Mouse (Mus musculus) natural killer cell, adult 2 months (primary cell): ENCODE measurements at regions not wholly inside any gene's neighbourhood (a gene's known extent, or its start where the extent isn't known, plus 50 kb on each side); places are given as distances from the start of the nearest gene placed in this dataset.

ENCODE experiments used
- DNase-seq, 2 experiments: peaks; one replicate each; pipeline ENCODE4 v3.0.0; 2022; ENCODE audit warnings: low spot score in 2 of 2

DNA sequence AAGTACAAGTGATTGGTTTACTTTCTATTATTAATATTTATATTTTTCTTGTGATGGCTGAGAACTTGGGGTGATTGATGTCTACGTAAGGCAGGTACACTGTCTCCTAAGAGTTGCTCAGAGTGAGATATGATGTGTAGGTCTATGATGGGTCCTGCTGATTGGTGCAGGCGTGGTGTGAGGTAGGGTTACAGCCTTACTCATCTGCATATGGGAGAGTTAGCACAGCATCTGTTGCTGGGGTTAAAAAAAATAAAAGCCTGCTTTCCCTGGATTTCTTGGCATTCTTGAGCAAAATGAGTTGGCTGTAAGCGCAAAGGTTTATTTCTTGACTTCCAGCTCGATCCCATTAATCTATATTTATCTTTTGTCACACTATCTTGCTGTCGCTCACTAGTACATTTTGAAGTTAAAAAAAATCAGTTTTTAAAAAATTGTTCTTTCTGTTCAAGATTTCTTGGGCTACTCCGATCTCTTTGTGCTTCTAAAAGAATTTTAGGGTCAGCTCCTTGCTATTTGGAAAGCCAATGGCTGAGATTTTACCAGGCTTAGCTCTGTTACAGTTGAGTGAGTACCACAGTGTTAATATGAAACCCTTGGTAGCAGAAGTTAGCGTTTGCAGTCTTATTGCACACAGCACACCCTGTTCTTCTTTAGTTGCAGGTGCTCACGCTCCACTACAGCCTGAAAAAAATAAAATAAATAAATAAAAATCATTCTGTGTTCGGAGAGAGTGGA lies 482.0 kb downstream of the Plekhb2 start:
- no peak for DNase-seq

DNA sequence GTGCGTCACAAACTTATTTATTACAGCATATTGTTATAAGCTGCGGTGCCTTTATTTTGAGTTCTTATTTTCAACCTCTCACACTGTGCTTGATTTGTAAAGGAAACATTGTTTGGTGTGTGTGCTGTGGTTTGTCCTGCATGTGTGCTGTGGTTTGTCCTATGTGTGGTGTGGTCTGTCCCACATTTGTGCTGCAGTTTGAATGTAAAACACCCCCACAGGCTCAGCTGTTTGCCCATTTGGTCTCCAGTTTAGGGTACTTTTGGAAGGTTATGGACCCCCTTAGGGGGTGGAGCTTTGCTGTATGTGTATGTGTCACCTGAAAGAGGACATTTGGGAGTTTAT lies 482.5 kb downstream of the Plekhb2 start:
- no peak for DNase-seq

DNA sequence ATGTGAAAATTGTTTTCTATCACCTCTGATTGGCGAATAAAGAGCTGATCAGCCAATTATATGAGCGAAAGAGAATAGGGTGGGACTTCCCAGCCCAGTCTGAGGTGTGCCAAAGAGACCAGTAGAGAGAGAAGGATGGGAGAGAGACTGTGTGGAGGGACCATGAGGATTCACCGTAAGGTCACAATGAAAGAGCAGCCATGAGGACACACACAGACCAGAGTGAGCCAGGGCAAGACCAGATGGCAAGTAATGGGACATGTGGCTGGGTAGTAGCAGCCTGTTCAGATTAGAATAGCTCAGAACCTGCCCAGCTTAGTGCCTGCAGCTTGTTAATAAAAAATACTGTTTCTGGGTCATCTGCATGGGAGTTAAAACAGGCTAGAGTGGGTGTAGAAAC lies 487.9 kb downstream of the Plekhb2 start:
- no peak for DNase-seq

DNA sequence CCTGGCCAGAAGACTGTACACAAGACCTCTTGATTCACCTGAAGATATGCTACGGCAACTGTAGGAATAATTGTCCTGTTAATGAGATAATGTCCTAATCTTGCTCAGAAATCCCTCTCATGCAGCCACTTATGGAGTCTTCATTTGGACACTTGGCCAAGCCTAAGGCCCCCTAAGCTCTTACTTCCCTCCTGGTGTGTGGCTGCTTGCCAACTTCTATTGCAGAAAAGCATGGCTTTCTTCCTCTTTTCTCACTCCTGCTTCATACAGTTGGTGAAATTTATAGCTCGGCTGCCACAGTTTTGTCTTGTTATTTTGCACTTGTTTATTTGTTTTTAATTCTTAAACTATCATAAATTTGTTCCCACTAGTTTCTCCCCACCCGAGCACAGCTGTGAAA lies 488.4 kb downstream of the Plekhb2 start:
- no peak for DNase-seq

DNA sequence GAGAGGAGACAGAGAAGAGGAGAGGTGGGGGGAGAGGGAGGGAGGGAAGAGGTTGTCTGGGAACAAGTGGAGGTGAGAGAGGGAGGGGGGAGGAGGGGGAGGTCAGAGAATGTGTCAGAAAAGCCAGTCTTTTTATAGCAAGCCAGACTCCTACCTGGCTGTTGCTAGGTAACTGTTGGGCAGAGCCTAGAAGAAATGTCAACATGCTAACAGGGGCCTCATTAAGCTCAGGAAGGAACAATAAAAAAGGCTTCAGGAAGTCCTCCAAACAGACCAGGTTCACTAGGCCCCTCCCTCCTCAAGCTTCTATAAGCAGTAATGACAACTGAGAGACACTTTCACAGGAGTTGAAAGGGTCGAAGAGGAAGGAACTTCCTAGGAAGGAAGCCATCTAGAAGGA lies 494.8 kb downstream of the Plekhb2 start:
- no peak for DNase-seq

DNA sequence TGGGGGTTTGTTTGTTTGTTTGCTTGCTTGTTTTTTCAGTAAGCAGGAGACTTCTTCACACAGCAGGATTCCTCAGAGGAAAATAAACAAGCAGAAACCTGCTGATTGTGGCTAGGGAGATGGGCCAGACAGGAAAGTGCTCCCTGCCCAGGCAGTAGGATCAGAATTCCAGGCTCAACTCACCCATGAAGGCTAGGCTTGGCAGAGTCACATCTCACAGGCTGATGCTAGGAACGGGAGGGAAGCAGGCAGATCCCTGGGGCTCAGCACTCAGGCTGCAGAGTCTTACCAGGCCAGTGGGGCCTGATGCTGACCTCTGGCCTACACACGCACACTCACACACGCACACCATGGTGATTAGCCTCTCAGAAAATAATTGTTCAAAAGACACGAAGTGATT lies 498.5 kb downstream of the Plekhb2 start:
- DNase-seq = no peak

DNA sequence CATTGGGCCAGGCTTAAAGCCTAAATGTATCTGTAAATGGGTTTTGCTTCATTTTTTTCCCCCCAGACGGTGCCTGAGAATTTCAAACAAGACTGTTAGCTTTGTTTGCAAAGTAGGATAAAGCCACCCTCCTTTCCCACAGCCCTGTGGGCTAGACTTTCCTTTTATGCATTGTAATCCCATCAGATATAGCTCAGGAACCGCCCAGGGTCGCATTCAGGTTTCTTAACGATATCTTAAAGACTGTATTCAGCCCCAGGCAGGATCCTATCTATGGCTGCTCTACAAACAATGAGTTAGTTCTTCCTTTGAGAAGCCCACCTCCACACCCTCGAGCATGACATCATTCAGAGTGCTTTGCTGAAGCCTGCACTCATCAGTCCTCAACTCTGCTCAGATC lies 509.2 kb downstream of the Plekhb2 start:
- no peak for DNase-seq

DNA sequence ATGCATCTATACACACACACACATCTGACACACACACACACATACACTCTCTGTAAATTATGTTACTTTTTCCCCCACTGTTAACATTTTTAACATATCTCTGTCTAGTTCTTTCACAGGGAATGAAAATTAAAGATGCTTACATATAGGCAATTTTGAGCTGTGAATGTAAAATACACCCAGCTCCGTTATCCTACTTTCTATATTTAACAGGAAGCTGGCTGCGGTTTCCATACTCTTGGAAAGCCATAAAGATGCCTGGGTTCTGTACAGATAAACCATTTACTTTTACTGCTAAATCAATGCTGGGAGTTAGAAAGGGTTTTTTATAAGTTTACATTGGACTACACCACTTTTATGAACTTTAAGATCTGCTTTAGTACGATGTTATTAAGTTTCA lies 511.7 kb downstream of the Plekhb2 start:
- DNase-seq = no peak

DNA sequence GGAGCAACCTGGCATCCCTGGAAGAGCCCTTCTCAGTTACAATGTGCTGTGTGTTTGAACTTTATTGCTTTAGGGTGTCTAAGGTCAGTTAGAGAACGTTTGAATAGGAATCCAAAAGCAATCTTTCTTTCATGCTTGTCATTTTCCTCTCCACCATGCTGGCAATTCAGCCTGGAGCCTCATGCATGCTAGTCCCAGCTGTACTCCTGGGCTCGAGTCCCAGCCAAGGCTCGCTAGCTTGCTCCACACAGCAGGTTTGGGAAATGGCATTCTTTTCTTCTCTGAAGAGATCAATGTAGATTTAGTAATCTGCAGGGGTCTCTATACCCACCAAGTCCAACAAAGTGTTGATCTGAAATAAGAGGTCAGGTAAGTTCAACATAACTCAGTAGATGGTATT lies 513.1 kb downstream of the Plekhb2 start:
- DNase-seq = no peak

DNA sequence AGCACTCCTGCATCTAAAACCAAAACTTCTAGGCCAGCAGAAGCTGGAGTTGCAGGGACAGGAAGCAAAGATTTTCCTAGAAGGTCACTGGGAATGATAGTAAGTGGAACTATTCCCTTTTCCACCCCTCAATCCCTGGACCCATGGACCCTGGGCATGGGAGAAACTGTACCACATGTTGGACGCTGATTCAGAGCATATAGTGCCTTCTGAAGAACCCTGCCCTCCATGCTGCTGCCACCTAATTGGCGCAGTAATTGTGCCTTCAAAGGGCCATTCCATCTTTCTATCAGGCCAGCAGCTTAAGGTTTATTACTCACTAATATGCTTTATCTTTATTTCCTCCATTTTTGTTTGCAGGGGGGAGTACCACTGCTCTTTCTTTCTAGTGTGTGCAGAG lies 516.8 kb downstream of the Plekhb2 start:
- no peak for DNase-seq

DNA sequence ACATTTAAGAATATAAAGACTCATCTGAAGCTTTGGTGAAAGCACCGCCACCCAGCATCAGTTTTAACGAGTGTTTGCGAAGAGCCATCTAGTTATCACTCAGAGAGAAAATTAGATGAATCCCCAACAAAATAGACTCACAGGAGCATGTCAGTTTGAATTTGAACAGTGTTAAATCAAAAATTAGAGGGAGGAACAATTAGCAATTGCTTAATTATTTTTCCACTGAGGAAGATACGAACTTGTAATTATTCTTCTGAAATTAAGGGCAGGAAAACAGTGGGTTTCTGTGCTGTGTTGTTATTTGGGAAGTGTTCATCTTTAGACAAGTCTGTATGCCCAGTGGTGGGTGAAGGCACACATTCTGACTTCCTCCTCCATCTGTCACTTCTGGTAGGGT lies 523.0 kb downstream of the Plekhb2 start:
- DNase-seq = no peak

DNA sequence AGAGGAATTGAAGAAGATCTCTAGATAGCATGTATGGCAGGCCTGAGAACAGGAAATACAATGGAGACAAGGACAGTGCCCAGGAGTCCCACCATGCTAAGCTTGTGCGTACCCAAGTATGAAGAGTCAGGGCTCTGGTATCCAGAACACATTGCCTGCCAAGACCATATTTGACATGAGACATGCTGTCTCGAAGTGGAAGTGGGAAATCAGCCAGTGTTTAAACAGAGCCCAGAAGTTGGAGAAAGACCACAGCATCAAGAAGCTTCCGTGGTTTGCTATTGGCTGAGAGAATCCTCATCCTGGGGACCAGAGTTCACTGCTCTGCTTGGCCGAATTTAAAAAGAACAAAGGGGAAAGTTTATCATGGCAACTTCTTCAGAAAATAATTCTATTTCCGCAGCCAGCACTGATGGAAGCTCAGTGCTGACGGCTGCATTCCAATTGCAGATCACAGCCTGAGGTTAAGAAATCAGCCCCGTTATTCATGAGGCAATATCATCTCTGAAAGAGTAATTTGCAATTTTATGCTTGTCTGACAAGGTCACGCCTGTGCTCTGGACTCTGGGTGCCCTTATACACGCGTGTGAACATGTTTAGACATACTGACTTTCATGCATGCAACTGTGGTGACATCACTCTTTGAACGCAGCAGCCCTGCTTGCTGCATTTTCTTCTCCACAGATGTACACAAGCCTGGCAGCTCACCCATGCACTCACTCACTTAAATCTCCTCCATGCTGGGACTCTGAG lies 531.0 kb downstream of the Plekhb2 start:
- DNase-seq = no peak

DNA sequence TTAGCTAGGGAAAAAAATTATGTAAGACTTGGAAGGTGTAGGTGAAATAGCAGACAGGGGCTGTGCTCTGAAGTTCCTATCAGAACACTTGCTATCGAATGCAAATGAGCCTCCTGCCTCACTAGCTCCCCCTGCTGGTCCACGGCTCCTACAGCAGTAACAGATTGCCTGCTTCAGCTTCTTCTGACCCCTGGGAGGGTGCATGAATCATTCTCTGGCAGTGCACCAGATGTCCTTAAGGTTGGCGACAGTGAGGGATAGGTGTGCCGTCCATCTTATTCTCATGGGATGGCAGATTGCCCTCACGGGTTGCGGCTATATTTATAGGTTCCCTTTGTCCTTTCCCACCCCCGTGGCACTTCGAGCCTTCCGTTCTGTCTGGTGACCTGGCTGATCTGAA lies 535.7 kb downstream of the Plekhb2 start:
- DNase-seq = peak in 1 of 2 experiments; percentile 54

DNA sequence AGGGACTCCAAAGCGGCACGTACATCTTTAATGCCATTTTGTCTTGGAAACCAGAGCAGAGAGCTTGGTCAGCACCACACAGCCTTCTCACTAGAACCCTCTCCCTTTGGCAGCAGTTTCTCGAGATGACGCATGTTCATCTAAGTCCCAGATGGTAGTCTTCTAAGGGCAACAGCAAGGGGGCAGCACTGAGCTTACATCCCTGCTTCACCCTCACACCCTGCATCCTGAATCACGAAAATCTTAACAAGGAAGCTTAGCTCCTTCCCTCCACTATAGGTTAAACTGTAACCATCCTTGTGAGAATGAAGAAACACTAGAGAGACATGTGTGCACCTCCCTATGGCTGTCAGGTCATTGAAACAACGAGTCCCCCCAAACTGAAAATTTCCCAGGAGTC lies 538.4 kb downstream of the Plekhb2 start:
- DNase-seq = peak in 1 of 2 experiments; percentile 12

DNA sequence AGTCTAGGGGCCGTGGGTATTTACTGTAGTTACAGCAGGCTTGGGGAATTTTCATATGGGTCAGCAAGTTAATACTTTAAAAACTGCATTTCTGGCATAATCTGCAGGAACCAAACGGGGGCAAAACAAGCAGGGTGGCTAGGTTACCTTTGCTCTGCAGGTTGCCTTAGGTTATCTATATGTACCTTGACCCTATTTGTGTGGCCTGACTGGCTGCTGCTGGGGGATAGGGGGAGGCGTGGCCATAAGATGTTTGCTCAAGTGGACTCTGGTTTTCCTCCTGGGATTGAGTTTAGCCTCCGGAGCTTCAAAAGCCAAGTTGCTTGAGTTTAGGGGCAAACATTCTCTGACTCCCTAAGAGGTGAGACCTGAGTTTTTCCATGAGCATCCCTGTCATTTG lies 540.6 kb downstream of the Plekhb2 start:
- DNase-seq = no peak

DNA sequence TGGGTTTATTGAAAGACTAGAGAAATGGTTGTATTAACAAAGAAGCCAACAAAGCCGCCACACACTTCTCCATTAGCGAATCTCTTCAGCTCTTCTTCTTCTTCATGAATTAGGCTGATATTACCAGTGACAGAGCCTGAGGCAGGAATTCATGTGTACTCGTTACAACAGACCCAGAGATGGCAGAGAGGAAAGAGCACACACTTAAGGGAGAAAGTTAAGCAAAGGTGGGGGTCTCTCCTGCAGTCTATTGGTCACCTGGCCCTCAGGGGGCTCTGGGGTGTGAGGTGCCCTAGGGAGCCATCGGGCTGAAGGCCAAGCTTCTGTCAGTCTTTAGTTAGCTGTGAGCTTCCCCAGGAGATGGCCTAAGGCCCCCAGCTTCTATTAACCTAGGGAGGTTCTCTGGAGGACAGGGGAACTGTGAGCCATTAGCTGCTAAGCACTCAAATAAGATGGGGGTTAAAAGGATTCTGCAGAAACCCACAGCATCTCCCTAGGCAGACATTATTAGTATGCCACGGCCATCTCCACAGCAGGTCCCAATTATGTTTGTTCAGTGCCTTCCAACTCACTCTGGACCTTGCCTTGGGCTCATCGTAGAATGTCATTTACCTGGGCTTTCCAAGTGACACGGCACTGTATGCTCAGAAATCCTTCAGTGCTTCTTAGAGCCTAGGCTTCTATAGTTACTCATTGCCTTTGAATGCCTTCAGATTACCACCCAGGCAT lies 541.2 kb downstream of the Plekhb2 start:
- DNase-seq = no peak

DNA sequence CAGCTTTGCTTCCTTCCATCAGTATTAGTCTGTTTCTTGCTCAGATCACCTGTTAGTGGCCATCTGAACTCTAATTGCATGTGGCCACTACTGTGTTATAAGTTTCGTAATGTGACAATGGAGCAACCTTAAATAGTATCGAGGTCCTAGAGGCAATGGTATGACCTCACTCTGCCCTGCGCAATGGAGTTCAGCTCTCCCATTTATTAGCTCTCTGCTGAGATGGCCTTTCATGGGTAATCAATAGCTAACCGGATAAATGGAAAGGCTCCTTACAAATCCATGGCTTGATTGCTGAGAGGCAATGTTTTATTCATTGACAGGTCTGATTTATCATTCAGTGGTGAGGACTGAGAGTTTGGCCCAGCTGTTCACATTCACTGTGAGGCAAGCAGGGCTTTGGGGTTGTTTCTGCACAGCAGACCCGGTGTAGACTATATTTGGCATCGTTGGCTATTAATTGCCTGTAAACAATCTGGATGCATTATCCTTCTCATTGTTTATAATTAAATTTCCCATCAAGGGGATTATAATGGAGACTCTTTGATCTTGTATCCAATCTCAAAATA lies 543.9 kb downstream of the Plekhb2 start:
- DNase-seq = no peak

DNA sequence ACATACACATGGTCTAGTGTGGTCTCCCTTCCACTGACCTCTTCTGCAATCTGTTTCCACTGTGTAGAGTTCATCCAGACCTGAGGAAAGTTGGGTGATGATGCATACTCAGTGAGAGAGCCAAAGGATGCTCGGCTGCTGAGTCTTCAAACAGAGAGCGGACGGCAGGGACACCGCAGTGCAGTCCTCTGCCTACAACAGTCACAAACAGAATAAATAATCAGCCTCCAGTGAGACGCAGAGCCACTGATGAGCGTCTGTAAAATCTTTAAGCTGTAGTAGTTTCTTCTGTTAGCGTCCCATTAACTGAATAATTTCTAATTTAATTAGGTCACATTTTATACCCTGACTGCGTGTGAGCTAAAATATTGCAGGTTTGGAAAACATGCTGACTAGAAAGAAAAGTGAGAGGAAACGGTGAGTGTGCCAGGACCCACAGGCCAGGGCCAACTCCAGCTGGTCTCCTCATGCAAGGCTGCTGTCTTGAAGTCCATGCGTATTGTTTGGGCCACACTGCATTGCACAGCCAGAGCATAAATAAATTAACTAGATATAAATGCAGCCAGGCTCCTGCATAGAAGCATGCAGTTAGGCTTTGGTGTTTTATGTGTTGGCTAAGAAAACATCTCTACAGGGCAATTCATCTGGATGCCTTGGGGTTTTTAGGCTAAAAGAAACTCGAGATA lies 551.0 kb downstream of the Plekhb2 start:
- DNase-seq = no peak

DNA sequence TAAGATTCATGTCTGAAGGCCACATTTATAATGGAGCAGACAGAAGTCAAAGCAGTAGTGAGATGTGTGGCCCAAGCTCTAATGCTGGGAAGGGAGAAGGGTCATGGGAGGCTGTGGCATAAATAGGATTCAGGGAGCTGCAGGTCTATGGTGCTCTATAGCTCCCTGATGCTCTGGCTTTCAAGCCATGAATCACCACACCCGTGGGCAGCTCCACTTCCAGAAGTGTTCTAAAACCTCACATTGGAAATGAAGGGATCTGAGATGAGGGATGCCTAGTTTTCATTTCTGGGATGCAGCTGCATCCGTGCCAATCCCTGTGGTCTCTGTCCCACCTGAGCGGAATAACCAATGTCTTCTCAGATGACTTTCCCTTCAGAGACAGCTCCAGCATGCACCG lies 553.2 kb downstream of the Plekhb2 start:
- DNase-seq = no peak

DNA sequence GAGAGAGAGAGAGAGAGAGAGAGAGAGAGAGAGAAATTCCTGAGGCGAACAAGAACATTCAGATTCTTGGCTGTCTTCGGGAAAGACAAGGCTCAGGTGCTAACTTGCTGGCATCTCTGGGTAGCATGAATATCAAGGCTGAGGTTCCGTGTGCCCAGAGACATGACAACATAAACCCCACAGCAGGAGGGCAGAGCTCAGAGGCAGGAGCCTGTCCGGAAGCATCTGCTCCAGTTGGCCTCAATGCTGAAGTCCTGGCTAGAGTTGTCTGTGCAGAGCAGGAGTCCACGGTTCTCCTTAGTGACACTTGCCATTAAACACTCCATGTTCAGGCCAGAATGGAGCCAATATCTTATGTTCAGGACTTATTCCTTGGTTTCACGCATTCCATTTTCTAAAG lies 555.6 kb downstream of the Plekhb2 start:
- no peak for DNase-seq

DNA sequence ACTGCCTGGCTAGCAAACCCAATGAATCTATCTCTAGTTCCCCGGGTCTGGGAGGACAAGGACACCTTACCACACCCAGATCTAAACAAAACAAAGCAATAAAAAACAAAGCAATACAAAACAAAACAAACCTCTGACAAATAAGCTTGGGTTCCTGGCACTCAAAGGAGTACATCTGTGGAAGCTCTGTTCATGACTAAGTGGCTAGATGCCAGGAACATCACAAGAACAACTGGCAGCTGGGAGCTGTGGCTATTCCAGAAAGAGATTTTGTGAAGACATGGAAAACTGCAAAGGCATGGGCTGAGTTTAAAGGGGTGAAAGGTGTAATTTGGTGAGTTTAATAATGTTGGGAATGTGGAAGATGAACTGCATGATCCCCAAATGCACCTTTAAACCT lies 565.9 kb downstream of the Plekhb2 start:
- no peak for DNase-seq
